Mouse (Mus musculus) heart, embryonic 10.5 days (tissue): ENCODE data around the gene Gstt2. TPM values are rescaled to one million over a fixed set of nuclear protein-coding genes. Genes with fewer than 3 reads are reported as not detected.
A peak's percentile ranks its signal among the peaks of the same experiment; 100 is the strongest.

Experiments
- DNase-seq: peaks from one replicate; pipeline ENCODE4 v3.0.0-alpha.2; 2017; ENCODE audit warnings: low spot score
- H3K27ac ChIP-seq: fragments of 300-500 bp; sonication (generic); 2 replicates; pipeline ENCODE4 v1.5.1; 2016; ENCODE audit warnings: mild to moderate bottlenecking
- H3K27me3 ChIP-seq: fragments of 300-500 bp; sonication (generic); 2 replicates; pipeline ENCODE4 v1.6.1; 2016; ENCODE audit warnings: mild to moderate bottlenecking; ENCODE audit not compliant: poor library complexity, insufficient read depth, severe bottlenecking
- H3K36me3 ChIP-seq: fragments of 300-500 bp; sonication (generic); 2 replicates; pipeline ENCODE4 v1.6.1; 2016; ENCODE audit warnings: mild to moderate bottlenecking, moderate library complexity
- H3K4me1 ChIP-seq: fragments of 300-500 bp; sonication (generic); 2 replicates; pipeline ENCODE4 v1.6.1; 2016; ENCODE audit warnings: mild to moderate bottlenecking
- H3K4me3 ChIP-seq: fragments of 300-500 bp; sonication (generic); 2 replicates; pipeline ENCODE4 v1.5.1; 2016; ENCODE audit warnings: mild to moderate bottlenecking, moderate library complexity
- H3K9me3 ChIP-seq: fragments of 300-500 bp; sonication (generic); 2 replicates; pipeline ENCODE4 v1.6.1; 2016; ENCODE audit warnings: mild to moderate bottlenecking, moderate library complexity
- WGBS: fragments of 180-500 bp; shearing (Covaris S2); methylation state at CpG from one replicate; pipeline ENCODE4 v1.1.7; 2016; 5-methylcytosine and 5-hydroxymethylcytosine counted together
- polyA plus RNA-seq: library from polyadenylated mRNA; unstranded; fragments of >200 nt; fragmentation: Nextera tagmentation; extraction: Ambion mirVana; gene quantifications from 2 replicates; pipeline ENCODE4 v1.2.1, GENCODE M21; 2016

Gstt2 gene
- polyA plus RNA-seq, 1 experiment from 2014 or later, result 11.4 TPM

DNA sequence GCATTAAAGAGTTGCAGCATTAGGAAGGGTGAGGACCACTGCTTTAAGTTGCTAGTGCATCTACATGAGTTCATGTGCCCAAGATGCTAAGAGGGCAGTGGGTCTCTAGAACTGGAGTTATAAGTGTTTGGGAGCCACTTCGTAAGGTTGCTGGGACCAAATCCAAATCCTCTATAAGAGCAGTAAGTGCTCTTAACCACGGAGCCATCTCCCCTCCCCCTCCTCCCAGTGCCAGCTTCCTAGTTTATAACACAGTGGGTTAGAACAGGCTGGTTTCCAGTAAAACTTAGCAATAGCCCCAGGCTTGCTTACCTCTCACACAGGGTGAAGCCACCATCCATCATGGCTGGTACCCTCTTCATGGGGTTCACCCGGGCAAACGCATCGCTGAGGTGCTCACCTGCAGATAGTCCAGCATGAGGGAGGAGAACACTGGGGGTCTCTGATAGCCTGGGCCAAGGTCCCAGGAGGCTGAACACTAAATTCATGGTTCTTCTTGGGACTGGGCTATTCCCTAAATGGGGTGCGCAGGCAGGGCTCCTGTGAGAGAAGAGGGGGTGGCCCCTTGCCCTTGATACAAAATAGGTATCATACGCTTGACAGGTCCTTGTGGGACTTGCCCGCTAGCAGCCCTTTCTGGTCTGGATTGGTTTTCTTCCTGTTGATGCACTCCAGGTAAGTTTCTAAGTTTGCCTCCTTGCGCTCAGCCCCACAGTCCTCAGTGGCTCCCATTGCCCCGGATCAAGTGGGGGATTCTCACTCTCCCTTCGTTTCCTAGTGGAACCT, 40.3 kb downstream of the Gstt2 start:
- H3K36me3 ChIP-seq, result no peaks in the 10 kb centered on the region
- H3K4me1 ChIP-seq, result peaks cover 19% of the 10 kb centered on the region
- peak overlapping the region; percentile 58 for H3K4me3 ChIP-seq
- H3K27me3 ChIP-seq, result peaks cover 11% of the 10 kb centered on the region
- WGBS, result 34% methylated on average over 11 of the region's 11 CpGs
- DNase-seq, result no peak
- H3K27ac ChIP-seq, result peak overlapping the region; percentile 48; the same call in 1 of the 2 replicates
- no peaks in the 10 kb centered on the region for H3K9me3 ChIP-seq

DNA sequence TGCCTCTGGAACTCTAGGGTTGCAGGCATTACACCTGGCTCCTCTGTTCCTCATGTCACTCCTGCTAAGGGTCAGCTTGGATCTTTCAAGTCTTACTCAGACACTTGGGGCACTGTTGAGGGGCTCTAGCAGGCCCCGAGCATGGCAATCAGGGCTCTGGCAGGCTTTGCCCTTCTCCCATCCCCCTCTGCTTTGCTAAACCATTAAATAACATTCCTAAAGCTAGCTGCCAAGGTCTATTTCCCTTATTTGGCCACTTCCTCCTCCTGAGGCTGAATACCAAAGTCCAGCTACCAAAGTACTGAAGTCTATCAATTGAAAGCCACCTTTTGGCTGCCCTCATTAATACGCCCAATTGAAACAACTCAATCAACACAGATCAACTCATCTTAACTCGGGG, 42.3 kb downstream of the Gstt2 start:
- Histone ChIP-seq H3K27me3 (peaks cover 5% of the 10 kb centered on the region; the same call in 1 of the 2 replicates), H3K4me1 (peaks cover 24% of the 10 kb centered on the region), H3K4me3 (no peak overlapping the region), H3K36me3 (no peaks in the 10 kb centered on the region), H3K27ac (0 out of 2 replicates have a peak overlapping the region, but pooled peaks have one; percentile 9), H3K9me3 (no peaks in the 10 kb centered on the region)
- WGBS, result 40% methylated on average over 3 of the region's 3 CpGs
- no peak for DNase-seq

DNA sequence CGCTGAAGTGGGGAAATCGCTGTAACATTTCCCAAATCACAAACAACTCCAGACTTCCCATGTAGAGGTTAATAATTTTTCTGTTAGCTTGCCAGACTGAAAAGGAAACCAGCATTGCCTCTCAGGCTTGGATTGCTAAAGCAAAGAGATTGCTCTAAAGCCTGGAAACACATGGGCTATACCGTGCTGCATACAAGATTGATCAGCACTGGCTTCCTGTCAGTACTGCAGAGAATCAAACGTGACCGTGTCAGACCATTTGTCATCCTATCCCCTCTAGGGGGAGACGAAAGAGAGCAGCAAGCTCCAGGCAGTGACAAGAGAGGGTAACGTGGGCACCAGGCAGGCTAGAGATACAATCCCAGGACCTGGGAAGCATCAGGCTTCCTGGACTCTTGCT, 46.5 kb downstream of the Gstt2 start:
- H3K36me3 ChIP-seq, result no peaks in the 10 kb centered on the region
- no peak overlapping the region for H3K4me3 ChIP-seq
- DNase-seq, result no peak
- no peak overlapping the region for H3K27ac ChIP-seq
- H3K27me3 ChIP-seq, result no peaks in the 10 kb centered on the region
- WGBS, result 17% methylated on average over 7 of the region's 7 CpGs
- no peaks in the 10 kb centered on the region for H3K9me3 ChIP-seq
- peaks cover 12% of the 10 kb centered on the region; the same call in 1 of the 2 replicates for H3K4me1 ChIP-seq

DNA sequence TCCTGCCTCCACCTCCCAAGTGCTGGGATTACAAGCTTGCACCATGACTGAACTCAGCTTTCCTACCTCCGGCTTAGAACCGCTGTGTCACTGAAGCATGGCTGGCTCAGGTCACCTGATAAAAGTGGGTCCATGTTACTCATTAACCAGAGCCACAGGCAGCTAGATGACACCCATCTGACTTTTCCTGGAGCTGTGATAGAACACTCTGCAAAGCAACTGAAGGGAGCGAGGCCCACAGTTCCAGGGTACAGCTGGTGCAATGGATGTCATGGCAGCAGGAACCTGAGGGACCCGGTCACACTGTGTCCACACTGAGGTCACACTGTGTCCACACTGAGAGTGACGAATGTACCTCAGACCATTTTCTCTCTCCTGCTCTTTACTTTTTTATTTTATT, 47.4 kb downstream of the Gstt2 start:
- Histone ChIP-seq H3K27ac (no peak overlapping the region), H3K4me1 (peaks cover 10% of the 10 kb centered on the region; the same call in 1 of the 2 replicates), H3K36me3 (no peaks in the 10 kb centered on the region), H3K9me3 (no peaks in the 10 kb centered on the region), H3K4me3 (no peak overlapping the region), H3K27me3 (no peaks in the 10 kb centered on the region)
- WGBS, result 84% methylated on average over 5 of the region's 5 CpGs
- no peak for DNase-seq

DNA sequence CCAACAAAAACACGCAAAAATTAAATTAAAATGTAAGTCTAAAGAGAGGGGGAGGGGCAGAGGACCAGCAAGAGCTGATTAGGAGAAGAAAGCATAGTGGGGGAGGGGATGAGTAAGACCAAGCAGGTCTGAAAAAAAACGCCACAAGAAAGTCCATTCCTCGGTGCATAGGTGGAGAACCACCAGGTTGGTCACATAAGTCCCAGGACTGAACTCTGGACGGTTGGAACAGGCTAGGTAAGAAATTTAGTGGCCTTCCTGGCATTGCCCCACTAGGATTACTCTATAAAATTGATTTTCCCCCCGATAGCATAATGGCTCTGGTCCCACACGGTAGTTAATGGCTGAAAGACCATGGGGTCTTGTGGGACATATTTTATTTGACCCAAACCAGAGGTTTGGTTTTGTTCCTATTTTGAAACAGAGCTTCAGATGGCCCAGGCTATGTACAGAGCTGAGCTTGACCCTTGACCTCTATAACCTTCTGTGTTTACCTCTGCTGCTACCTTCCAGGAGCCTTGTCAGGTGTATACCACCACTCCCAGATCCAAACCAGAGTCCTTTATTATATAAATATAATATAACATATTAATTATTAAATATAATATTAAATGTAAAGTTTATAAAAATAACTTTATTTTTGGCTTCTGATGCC, 48.0 kb downstream of the Gstt2 start:
- Histone ChIP-seq H3K27me3 (no peaks in the 10 kb centered on the region), H3K9me3 (no peaks in the 10 kb centered on the region), H3K27ac (no peak overlapping the region), H3K4me3 (no peak overlapping the region), H3K4me1 (peaks cover 5% of the 10 kb centered on the region; the same call in 1 of the 2 replicates), H3K36me3 (no peaks in the 10 kb centered on the region)
- no peak for DNase-seq
- 70% methylated on average over 6 of the region's 6 CpGs for WGBS

DNA sequence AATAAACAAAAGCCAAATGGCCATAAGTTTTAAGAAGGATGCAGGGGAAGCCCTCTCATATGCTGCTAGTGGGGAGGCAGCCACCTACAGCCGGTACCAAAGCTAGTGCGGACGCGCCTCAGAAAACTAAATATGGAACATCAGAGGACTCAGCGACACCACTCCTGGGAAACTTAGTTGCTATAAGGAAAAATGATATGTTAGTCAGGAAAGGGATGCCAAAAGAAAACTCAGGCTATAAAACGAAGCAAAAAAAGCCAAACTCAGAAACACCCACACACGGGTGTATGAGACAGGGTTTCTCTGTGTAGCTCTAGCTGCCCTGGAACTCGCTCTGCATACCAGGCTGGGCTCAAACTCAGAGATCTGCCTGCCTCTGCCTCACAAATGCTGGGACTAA, 48.9 kb downstream of the Gstt2 start:
- H3K27ac ChIP-seq, result no peak overlapping the region
- no peaks in the 10 kb centered on the region for H3K27me3 ChIP-seq
- no peaks in the 10 kb centered on the region for H3K36me3 ChIP-seq
- 89% methylated on average over 8 of the region's 8 CpGs for WGBS
- no peak for DNase-seq
- H3K4me1 ChIP-seq, result peaks cover 5% of the 10 kb centered on the region; the same call in 1 of the 2 replicates
- H3K4me3 ChIP-seq, result no peak overlapping the region
- no peaks in the 10 kb centered on the region for H3K9me3 ChIP-seq

DNA sequence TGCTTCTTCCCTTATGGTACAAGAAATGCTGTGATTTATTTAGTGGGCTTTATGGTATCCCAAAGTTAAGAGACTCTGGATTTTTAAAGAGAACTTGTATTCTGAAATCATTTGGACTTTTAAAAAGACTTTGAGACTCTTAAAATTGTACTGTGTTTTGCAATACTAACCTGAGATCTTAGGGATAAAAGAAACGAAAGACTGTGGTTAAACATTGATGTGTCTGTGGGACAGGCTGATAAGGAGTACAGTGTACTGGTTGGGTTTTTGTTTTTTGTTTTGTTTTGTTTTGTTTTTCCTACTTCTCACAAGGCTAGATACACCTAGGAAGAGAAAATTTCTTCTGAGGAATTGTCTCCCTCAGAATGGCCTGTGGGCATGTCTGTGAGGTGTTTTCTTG, 51.8 kb downstream of the Gstt2 start:
- Histone ChIP-seq H3K9me3 (no peaks in the 10 kb centered on the region), H3K36me3 (no peaks in the 10 kb centered on the region), H3K27me3 (0 out of 2 replicates have a peak, but pooled peaks cover 6% of the 10 kb centered on the region), H3K4me1 (0 out of 2 replicates have a peak, but pooled peaks cover 3% of the 10 kb centered on the region), H3K27ac (no peak overlapping the region), H3K4me3 (no peak overlapping the region)
- no peak for DNase-seq
- WGBS, result 67% methylated on average over 1 of the region's 1 CpGs

Other genes with a start within 250 kb of the Gstt2 start
- 1.4 and 4.9 TPM in 2 replicates for gene Ggt5, start 248.1 kb downstream of the Gstt2 start, polyA plus RNA-seq
- 1.3 and 1.4 TPM in 2 replicates for gene Susd2, start 193.4 kb downstream of the Gstt2 start, polyA plus RNA-seq
- 20.0 and 24.0 TPM in 2 replicates for gene Cabin1, start 73.1 kb downstream of the Gstt2 start, polyA plus RNA-seq
- gene Ddt, start 64.0 kb downstream of the Gstt2 start, polyA plus RNA-seq, result 51.9 and 108 TPM in 2 replicates
- not detected in 2 replicates for gene Gm20441, start 56.5 kb downstream of the Gstt2 start, polyA plus RNA-seq
- gene Gstt3, start 56.0 kb downstream of the Gstt2 start, polyA plus RNA-seq, result 2.6 and 4.2 TPM in 2 replicates
- 5.1 and 17.3 TPM in 2 replicates for gene Gstt1, start 38.8 kb downstream of the Gstt2 start, polyA plus RNA-seq
- not detected in 2 replicates for gene Gstt4, start 14.9 kb downstream of the Gstt2 start, polyA plus RNA-seq
- gene Mif, start 22.8 kb upstream of the Gstt2 start, polyA plus RNA-seq, result 3,089 and 3,244 TPM in 2 replicates
- gene Derl3, start 56.0 kb upstream of the Gstt2 start, polyA plus RNA-seq, result 3.1 and 5.0 TPM in 2 replicates
- gene Smarcb1, start 84.2 kb upstream of the Gstt2 start, polyA plus RNA-seq, result 157 and 204 TPM in 2 replicates
- 333 and 524 TPM in 2 replicates for gene Chchd10, start 95.7 kb upstream of the Gstt2 start, polyA plus RNA-seq
- 19.4 and 39.0 TPM in 2 replicates for gene Mmp11, start 99.1 kb upstream of the Gstt2 start, polyA plus RNA-seq
- 0.39 and 0.76 TPM in 2 replicates for gene Gm867, start 103.2 kb upstream of the Gstt2 start, polyA plus RNA-seq
- 0.74 and 0.83 TPM in 2 replicates for gene Vpreb3, start 105.6 kb upstream of the Gstt2 start, polyA plus RNA-seq
- gene Gm5134, start 117.1 kb upstream of the Gstt2 start, polyA plus RNA-seq, result 0.12 TPM in 1 of 2 replicates, not detected in the other
- 24.7 and 33.4 TPM in 2 replicates for gene Zfp280b, start 195.2 kb upstream of the Gstt2 start, polyA plus RNA-seq